Mouse (Mus musculus): ENCODE measurements at regions not wholly inside any gene's neighbourhood (a gene's known extent, or its start where the extent isn't known, plus 50 kb on each side); places are given as distances from the start of the nearest gene placed in this dataset.

- DNase-seq (ENCODE audit: low read depth), result no peak
- no peak for TF ChIP-seq POLR2A (IDR thresholded peaks at IDR 0.05; ENCODE audit: borderline replicate concordance, extremely low read depth, insufficient read depth, insufficient read length, poor library complexity, severe bottlenecking)
These were observed 230.1 kb upstream of the Klf4 start for GRCm38 (mm10) chr4:55762389-55762788.

- TF ChIP-seq POLR2A (IDR thresholded peaks at IDR 0.05; ENCODE audit: borderline replicate concordance, extremely low read depth, insufficient read depth, insufficient read length, poor library complexity, severe bottlenecking) (no peak), CTCF (IDR thresholded peaks at IDR 0.05; ENCODE audit: borderline replicate concordance, extremely low read depth, insufficient read depth, insufficient read length) (no peak)
- peak; percentile 80 for DNase-seq (ENCODE audit: low read depth)
These were observed 225.1 kb upstream of the Klf4 start for GRCm38 (mm10) chr4:55757148-55757927.

- TF ChIP-seq CTCF (IDR thresholded peaks at IDR 0.05; ENCODE audit: borderline replicate concordance, extremely low read depth, insufficient read depth, insufficient read length), result no peak
- TF ChIP-seq POLR2A (IDR thresholded peaks at IDR 0.05; ENCODE audit: borderline replicate concordance, extremely low read depth, insufficient read depth, insufficient read length, poor library complexity, severe bottlenecking), result no peak
- peak; percentile 51 for DNase-seq (ENCODE audit: low read depth)
These were observed 217.8 kb upstream of the Klf4 start for GRCm38 (mm10) chr4:55749949-55750600.

GRCm38 (mm10) chr4:55741355-55741754 is 209.1 kb upstream of the Klf4 start:
- no peak for DNase-seq (ENCODE audit: low read depth)
- no peak for TF ChIP-seq CTCF (IDR thresholded peaks at IDR 0.05; ENCODE audit: borderline replicate concordance, extremely low read depth, insufficient read depth, insufficient read length)
- no peak for TF ChIP-seq POLR2A (IDR thresholded peaks at IDR 0.05; ENCODE audit: borderline replicate concordance, extremely low read depth, insufficient read depth, insufficient read length, poor library complexity, severe bottlenecking)

- TF ChIP-seq CTCF (IDR thresholded peaks at IDR 0.05; ENCODE audit: borderline replicate concordance, extremely low read depth, insufficient read depth, insufficient read length) (no peak), POLR2A (IDR thresholded peaks at IDR 0.05; ENCODE audit: borderline replicate concordance, extremely low read depth, insufficient read depth, insufficient read length, poor library complexity, severe bottlenecking) (no peak)
- DNase-seq (ENCODE audit: low read depth), result peak; percentile 71
These were observed 207.8 kb upstream of the Klf4 start for GRCm38 (mm10) chr4:55740062-55740461.

- TF ChIP-seq CTCF (IDR thresholded peaks at IDR 0.05; ENCODE audit: borderline replicate concordance, extremely low read depth, insufficient read depth, insufficient read length) (no peak), POLR2A (IDR thresholded peaks at IDR 0.05; ENCODE audit: borderline replicate concordance, extremely low read depth, insufficient read depth, insufficient read length, poor library complexity, severe bottlenecking) (no peak)
- no peak for DNase-seq (ENCODE audit: low read depth)
These were observed 206.4 kb upstream of the Klf4 start for GRCm38 (mm10) chr4:55738714-55739113.

- TF ChIP-seq POLR2A (IDR thresholded peaks at IDR 0.05; ENCODE audit: borderline replicate concordance, extremely low read depth, insufficient read depth, insufficient read length, poor library complexity, severe bottlenecking) (no peak), CTCF (IDR thresholded peaks at IDR 0.05; ENCODE audit: borderline replicate concordance, extremely low read depth, insufficient read depth, insufficient read length) (no peak)
- no peak for DNase-seq (ENCODE audit: low read depth)
These were observed 203.2 kb upstream of the Klf4 start for GRCm38 (mm10) chr4:55735453-55735852.

GRCm38 (mm10) chr4:55734331-55734730 is 202.1 kb upstream of the Klf4 start:
- no peak for TF ChIP-seq CTCF (IDR thresholded peaks at IDR 0.05; ENCODE audit: borderline replicate concordance, extremely low read depth, insufficient read depth, insufficient read length)
- no peak for TF ChIP-seq POLR2A (IDR thresholded peaks at IDR 0.05; ENCODE audit: borderline replicate concordance, extremely low read depth, insufficient read depth, insufficient read length, poor library complexity, severe bottlenecking)
- no peak for DNase-seq (ENCODE audit: low read depth)

- no peak for DNase-seq (ENCODE audit: low read depth)
- no peak for TF ChIP-seq POLR2A (IDR thresholded peaks at IDR 0.05; ENCODE audit: borderline replicate concordance, extremely low read depth, insufficient read depth, insufficient read length, poor library complexity, severe bottlenecking)
- no peak for TF ChIP-seq CTCF (IDR thresholded peaks at IDR 0.05; ENCODE audit: borderline replicate concordance, extremely low read depth, insufficient read depth, insufficient read length)
These were observed 201.0 kb upstream of the Klf4 start for GRCm38 (mm10) chr4:55733223-55733622.

- no peak for TF ChIP-seq CTCF (IDR thresholded peaks at IDR 0.05; ENCODE audit: borderline replicate concordance, extremely low read depth, insufficient read depth, insufficient read length)
- TF ChIP-seq POLR2A (IDR thresholded peaks at IDR 0.05; ENCODE audit: borderline replicate concordance, extremely low read depth, insufficient read depth, insufficient read length, poor library complexity, severe bottlenecking), result no peak
- DNase-seq (ENCODE audit: low read depth), result peak; percentile 84
These were observed 199.7 kb upstream of the Klf4 start for GRCm38 (mm10) chr4:55732006-55732405.

GRCm38 (mm10) chr4:55730266-55730665 is 198.0 kb upstream of the Klf4 start:
- no peak for TF ChIP-seq CTCF (IDR thresholded peaks at IDR 0.05; ENCODE audit: borderline replicate concordance, extremely low read depth, insufficient read depth, insufficient read length)
- TF ChIP-seq POLR2A (IDR thresholded peaks at IDR 0.05; ENCODE audit: borderline replicate concordance, extremely low read depth, insufficient read depth, insufficient read length, poor library complexity, severe bottlenecking), result no peak
- DNase-seq (ENCODE audit: low read depth), result no peak

GRCm38 (mm10) chr4:55727178-55727577 is 194.9 kb upstream of the Klf4 start:
- no peak for TF ChIP-seq CTCF (IDR thresholded peaks at IDR 0.05; ENCODE audit: borderline replicate concordance, extremely low read depth, insufficient read depth, insufficient read length)
- TF ChIP-seq POLR2A (IDR thresholded peaks at IDR 0.05; ENCODE audit: borderline replicate concordance, extremely low read depth, insufficient read depth, insufficient read length, poor library complexity, severe bottlenecking), result no peak
- DNase-seq (ENCODE audit: low read depth), result no peak

Measured in brain, embryonic 14.5 days (tissue).